Mouse (Mus musculus): ENCODE measurements at regions not wholly inside any gene's neighbourhood (a gene's known extent, or its start where the extent isn't known, plus 50 kb on each side); places are given as distances from the start of the nearest gene placed in this dataset.

- H3K9me3 ChIP-seq (replicated peaks; ENCODE audit: insufficient read depth, low read length): no peaks in the 10 kb centered on the region
- H3K36me3 ChIP-seq (ENCODE audit: control insufficient read depth in 1 of 2, insufficient read depth in 2 of 2, low read length in 2 of 2): no peaks in the 10 kb centered on the region
- TF ChIP-seq USF1 (IDR thresholded peaks at IDR 0.05; ENCODE audit: low read depth, low read length): no peak
- TF ChIP-seq TBP (IDR thresholded peaks at IDR 0.05; ENCODE audit: low read depth, low read length): no peak
- TF ChIP-seq GATA1 (IDR thresholded peaks at IDR 0.05; ENCODE audit: low read depth, low read length): no peak
- no peak for TF ChIP-seq MAX (IDR thresholded peaks at IDR 0.05; ENCODE audit: low read length)
- TF ChIP-seq BHLHE40 (IDR thresholded peaks at IDR 0.05; ENCODE audit: borderline replicate concordance, low read depth, low read length): no peak
- no peak for TF ChIP-seq ELF1 (IDR thresholded peaks at IDR 0.05; ENCODE audit: low read depth, low read length)
- TF ChIP-seq USF2 (IDR thresholded peaks at IDR 0.05; ENCODE audit: borderline replicate concordance in 1 of 2, insufficient read depth in 1 of 2, low read depth in 1 of 2, low read length in 2 of 2): no peak
- no peak for TF ChIP-seq CHD1 (IDR thresholded peaks at IDR 0.05; ENCODE audit: low read depth, low read length)
- TF ChIP-seq ZMIZ1 (IDR thresholded peaks at IDR 0.05; ENCODE audit: low read depth, low read length): no peak
- TF ChIP-seq ZNF384 (IDR thresholded peaks at IDR 0.05; ENCODE audit: low read depth, low read length): no peak
- no peak for DNase-seq (ENCODE audit: low read depth, low spot score)
- no peaks in the 10 kb centered on the region for H3K27me3 ChIP-seq (ENCODE audit: control insufficient read depth in 1 of 2, insufficient read depth in 2 of 2, low read length in 2 of 2)
- no peak overlapping the region for H3K9ac ChIP-seq (ENCODE audit: control insufficient read depth, low read depth, low read length, poor library complexity, severe bottlenecking)
- H3K27ac ChIP-seq (ENCODE audit: control insufficient read depth, low read depth, low read length): no peak overlapping the region
- H3K4me3 ChIP-seq (ENCODE audit: control insufficient read depth in 1 of 2, insufficient read depth in 1 of 2, low read depth in 2 of 2, low read length in 2 of 2): no peak overlapping the region
- H3K79me2 ChIP-seq (ENCODE audit: control insufficient read depth, insufficient read depth, low read length, poor library complexity): no peaks in the 10 kb centered on the region
- H3K4me1 ChIP-seq (ENCODE audit: control insufficient read depth in 1 of 2, insufficient read depth in 2 of 2, low read length in 2 of 2): no peaks in the 10 kb centered on the region
Measured at GRCm38 (mm10) chr13:52145926-52146325, 299.4 kb downstream of the Gadd45g start.

DNA sequence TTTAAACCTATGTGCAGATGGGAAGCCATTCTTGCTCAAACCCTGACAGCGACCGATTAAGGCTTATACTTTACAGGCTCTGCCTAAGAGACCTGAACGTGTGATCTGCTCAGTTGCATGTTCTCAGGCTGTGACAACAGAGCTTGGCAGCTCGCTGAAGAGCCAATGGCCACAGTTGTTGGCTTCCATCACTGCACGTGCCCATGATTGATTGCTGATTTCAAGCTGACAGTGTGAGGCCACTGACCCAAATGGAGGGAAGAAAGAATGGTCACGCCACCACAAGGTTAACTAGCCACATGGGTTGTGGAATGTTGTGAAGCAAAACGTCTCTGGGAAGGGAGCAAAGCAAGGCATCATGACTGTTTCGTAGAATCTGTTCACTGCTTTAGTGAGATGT, 303.8 kb downstream of the Gadd45g start:
- no peaks in the 10 kb centered on the region for H3K9me3 ChIP-seq (replicated peaks; ENCODE audit: insufficient read depth, low read length)
- DNase-seq (ENCODE audit: low read depth, low spot score): no peak
- H3K36me3 ChIP-seq (ENCODE audit: control insufficient read depth in 1 of 2, insufficient read depth in 2 of 2, low read length in 2 of 2): no peaks in the 10 kb centered on the region
- H3K79me2 ChIP-seq (ENCODE audit: control insufficient read depth, insufficient read depth, low read length, poor library complexity): no peaks in the 10 kb centered on the region
- TF ChIP-seq GABPA (IDR thresholded peaks at IDR 0.05; ENCODE audit: low read depth, low read length) (no peak), SIN3A (IDR thresholded peaks at IDR 0.05; ENCODE audit: low read length) (no peak), NRF1 (IDR thresholded peaks at IDR 0.05; ENCODE audit: insufficient read depth, low read depth, low read length, poor library complexity, severe bottlenecking) (no peak), POLR2AphosphoS2 (IDR thresholded peaks at IDR 0.05; ENCODE audit: low read length) (no peak), CTCF (IDR thresholded peaks at IDR 0.05 in 2 of 3, conservative IDR thresholded peaks at IDR 0.05 in 1 of 3; ENCODE audit: control insufficient read depth in 1 of 3, insufficient read depth in 1 of 3, low read depth in 2 of 3, low read length in 3 of 3, poor library complexity in 1 of 3, severe bottlenecking in 1 of 3) (no peak), ZKSCAN1 (IDR thresholded peaks at IDR 0.05; ENCODE audit: low read depth, low read length) (no peak), ZMIZ1 (IDR thresholded peaks at IDR 0.05; ENCODE audit: low read depth, low read length) (no peak), GATA1 (IDR thresholded peaks at IDR 0.05; ENCODE audit: low read depth, low read length) (no peak), ZNF384 (IDR thresholded peaks at IDR 0.05; ENCODE audit: low read depth, low read length) (no peak), HCFC1 (IDR thresholded peaks at IDR 0.05; ENCODE audit: low read depth, low read length) (no peak), CHD1 (IDR thresholded peaks at IDR 0.05; ENCODE audit: low read depth, low read length) (no peak), RAD21 (IDR thresholded peaks at IDR 0.05; ENCODE audit: low read depth, low read length) (no peak), MYB (IDR thresholded peaks at IDR 0.05; ENCODE audit: low read depth, low read length) (no peak), MEF2A (IDR thresholded peaks at IDR 0.05; ENCODE audit: extremely low read depth, insufficient replicate concordance, low read depth, low read length, poor library complexity, severe bottlenecking) (no peak), EP300 (IDR thresholded peaks at IDR 0.05; ENCODE audit: low read depth in 1 of 2, low read length in 2 of 2) (no peak), RCOR1 (IDR thresholded peaks at IDR 0.05; ENCODE audit: low read depth, low read length) (no peak), MAX (IDR thresholded peaks at IDR 0.05; ENCODE audit: low read length) (no peak), TAL1 (IDR thresholded peaks at IDR 0.05; ENCODE audit: low read length) (no peak), CHD2 (IDR thresholded peaks at IDR 0.05; ENCODE audit: low read length) (no peak)
- no peak overlapping the region for H3K4me3 ChIP-seq (ENCODE audit: control insufficient read depth in 1 of 2, insufficient read depth in 1 of 2, low read depth in 2 of 2, low read length in 2 of 2)
- no peak overlapping the region for H3K27ac ChIP-seq (ENCODE audit: control insufficient read depth, low read depth, low read length)
- H3K27me3 ChIP-seq (ENCODE audit: control insufficient read depth in 1 of 2, insufficient read depth in 2 of 2, low read length in 2 of 2): no peaks in the 10 kb centered on the region
- H3K4me1 ChIP-seq (ENCODE audit: control insufficient read depth in 1 of 2, insufficient read depth in 2 of 2, low read length in 2 of 2): no peaks in the 10 kb centered on the region
- no peak overlapping the region for H3K9ac ChIP-seq (ENCODE audit: control insufficient read depth, low read depth, low read length, poor library complexity, severe bottlenecking)

Measured in MEL (cell line).